Mouse (Mus musculus): Measurements from ENCODE around the gene Piezo1.

The Piezo1 gene

GRCm38 (mm10) chr8:122457171-122457570 lies 94.0 kb downstream of the Piezo1 start:
- no peak for DNase-seq (ENCODE audit: inconsistent ontology term)

- DNase-seq (ENCODE audit: inconsistent ontology term) = no peak
Observed at GRCm38 (mm10) chr8:122454409-122454808, 96.7 kb downstream of the Piezo1 start.

- no peak for DNase-seq (ENCODE audit: inconsistent ontology term)
Observed at GRCm38 (mm10) chr8:122452154-122452553, 99.0 kb downstream of the Piezo1 start.

- DNase-seq (ENCODE audit: inconsistent ontology term) = no peak
Observed at GRCm38 (mm10) chr8:122451161-122451703, 99.9 kb downstream of the Piezo1 start.

- DNase-seq (ENCODE audit: inconsistent ontology term) = peak; percentile 22
Observed at GRCm38 (mm10) chr8:122445203-122445602, 105.9 kb downstream of the Piezo1 start.

- DNase-seq (ENCODE audit: inconsistent ontology term) = peak; percentile 93
Observed at GRCm38 (mm10) chr8:122444058-122444748, 106.9 kb downstream of the Piezo1 start.

GRCm38 (mm10) chr8:122443262-122444006 lies 107.7 kb downstream of the Piezo1 start, which contains the start of gene Mvd:
Gene Mvd, minus strand, starts transcription at chr8:122443422.
- DNase-seq (ENCODE audit: inconsistent ontology term) = peak; percentile 99

- no peak for DNase-seq (ENCODE audit: inconsistent ontology term)
Observed at GRCm38 (mm10) chr8:122442781-122443180, 108.3 kb downstream of the Piezo1 start.

GRCm38 (mm10) chr8:122442356-122442755 lies 108.8 kb downstream of the Piezo1 start:
- DNase-seq (ENCODE audit: inconsistent ontology term) = no peak

GRCm38 (mm10) chr8:122441326-122441725 lies 109.8 kb downstream of the Piezo1 start:
- no peak for DNase-seq (ENCODE audit: inconsistent ontology term)

- no peak for DNase-seq (ENCODE audit: inconsistent ontology term)
Observed at GRCm38 (mm10) chr8:122439336-122439735, 111.8 kb downstream of the Piezo1 start.

- DNase-seq (ENCODE audit: inconsistent ontology term) = no peak
Observed at GRCm38 (mm10) chr8:122437708-122438331, 113.3 kb downstream of the Piezo1 start.

- no peak for DNase-seq (ENCODE audit: inconsistent ontology term)
Observed at GRCm38 (mm10) chr8:122436586-122437125, 114.5 kb downstream of the Piezo1 start.

- DNase-seq (ENCODE audit: inconsistent ontology term) = no peak
Observed at GRCm38 (mm10) chr8:122436146-122436545, 115.0 kb downstream of the Piezo1 start.

- no peak for DNase-seq (ENCODE audit: inconsistent ontology term)
Observed at GRCm38 (mm10) chr8:122435375-122435774, 115.8 kb downstream of the Piezo1 start.

GRCm38 (mm10) chr8:122433269-122433905 lies 117.7 kb downstream of the Piezo1 start:
- DNase-seq (ENCODE audit: inconsistent ontology term) = no peak

GRCm38 (mm10) chr8:122432443-122433268 lies 118.5 kb downstream of the Piezo1 start, which contains the start of gene Cyba:
Gene Cyba, minus strand, starts transcription at chr8:122432930.
- DNase-seq (ENCODE audit: inconsistent ontology term) = peak; percentile 69
